Mouse (Mus musculus) CH12.LX (cell line): ENCODE measurements around the gene Gm4131. TPM values are rescaled to one million over a fixed set of nuclear protein-coding genes. Genes with fewer than 3 reads are reported as not detected.

Source experiments
- DNase-seq: peaks from one replicate; pipeline ENCODE4 v3.0.0-alpha.2; 2013; ENCODE audit errors: extremely low read depth
- H3K27ac ChIP-seq: 2 replicates; pipeline ENCODE4 v1.5.1; 2012; ENCODE audit warnings: low read depth, mild to moderate bottlenecking, control low read depth, moderate library complexity; ENCODE audit not compliant: insufficient read depth
- H3K27me3 ChIP-seq: replicated peaks from 2 replicates; pipeline ENCODE3; 2012; ENCODE audit warnings: inconsistent platforms
- H3K36me3 ChIP-seq, 2 experiments: replicated peaks in 1 of 2; 2 replicates each; pipeline versions ENCODE3 to v1.6.1; 2012; ENCODE audit warnings: inconsistent platforms in 1 of 2, low read length in 1 of 2, mild to moderate bottlenecking in 1 of 2, mixed read lengths in 1 of 2, moderate library complexity in 1 of 2; ENCODE audit not compliant: control insufficient read depth in 1 of 2, insufficient read depth in 1 of 2
- H3K4me1 ChIP-seq, 2 experiments: 2 replicates each; pipeline ENCODE4 v1.6.1; 2012; ENCODE audit warnings: inconsistent platforms in 1 of 2, moderate library complexity in 1 of 2; ENCODE audit not compliant: insufficient read depth in 2 of 2, control insufficient read depth in 1 of 2
- H3K4me2 ChIP-seq: 2 replicates; pipeline ENCODE4 v1.6.1; 2012; ENCODE audit warnings: low read depth, mild to moderate bottlenecking, control low read depth; ENCODE audit not compliant: poor library complexity, insufficient read depth, severe bottlenecking
- H3K4me3 ChIP-seq, 3 experiments: fragments of 150-350 bp in 1 of 3; sonication (generic) in 1 of 3; replicated peaks in 1 of 3; 2 replicates each; pipeline versions ENCODE3 to v1.5.1; 2011 to 2012; ENCODE audit warnings: low read depth in 2 of 3, low read length in 2 of 3, mild to moderate bottlenecking in 2 of 3, moderate library complexity in 2 of 3, control low read depth in 1 of 3, improper control_type of control experiment in 1 of 3, inconsistent platforms in 1 of 3, mixed read lengths in 1 of 3; ENCODE audit not compliant: poor library complexity in 1 of 3
- H3K79me2 ChIP-seq: replicated peaks from 2 replicates; pipeline ENCODE4 v1.6.1; 2012; ENCODE audit warnings: mild to moderate bottlenecking, moderate library complexity; ENCODE audit not compliant: control insufficient read depth, poor library complexity, insufficient read depth, severe bottlenecking; ENCODE audit errors: extremely low read depth
- H3K9ac ChIP-seq: 2 replicates; pipeline ENCODE4 v1.6.1; 2012; ENCODE audit warnings: low read depth, mild to moderate bottlenecking, control low read depth, moderate library complexity; ENCODE audit not compliant: insufficient read depth
- H3K9me3 ChIP-seq: replicated peaks from 2 replicates; pipeline ENCODE3; 2012; ENCODE audit warnings: low read length, inconsistent platforms, mixed read lengths
- BHLHE40 ChIP-seq: IDR thresholded peaks from 2 replicates; pipeline ENCODE4 v1.6.1; 2011; ENCODE audit warnings: mild to moderate bottlenecking, low read depth, low read length, improper control_type of control experiment
- EP300 ChIP-seq: IDR thresholded peaks from 2 replicates; pipeline ENCODE4 v1.6.1; 2011; ENCODE audit warnings: low read length, improper control_type of control experiment
- ETS1 ChIP-seq: conservative IDR thresholded peaks from 2 replicates; pipeline ENCODE4 v1.6.1; 2012; ENCODE audit warnings: low read depth, mild to moderate bottlenecking, inconsistent platforms, low read length, improper control_type of control experiment, moderate library complexity
- GABPA ChIP-seq: IDR thresholded peaks from 2 replicates; pipeline ENCODE4 v1.6.1; 2012; ENCODE audit warnings: low read depth, low read length, improper control_type of control experiment, inconsistent platforms; ENCODE audit not compliant: insufficient replicate concordance
- JUN ChIP-seq: IDR thresholded peaks from 2 replicates; pipeline ENCODE4 v1.6.1; 2011; ENCODE audit warnings: low read depth, mild to moderate bottlenecking, low read length, improper control_type of control experiment, moderate library complexity; ENCODE audit not compliant: insufficient read depth
- KAT2A ChIP-seq: IDR thresholded peaks from 2 replicates; pipeline ENCODE4 v1.6.1; 2012; ENCODE audit warnings: low read length, improper control_type of control experiment, inconsistent platforms; ENCODE audit not compliant: insufficient replicate concordance
- MAFK ChIP-seq: IDR thresholded peaks from 2 replicates; pipeline ENCODE4 v1.6.1; 2011; ENCODE audit warnings: low read length, improper control_type of control experiment; ENCODE audit not compliant: insufficient replicate concordance
- MAZ ChIP-seq: IDR thresholded peaks from 2 replicates; pipeline ENCODE4 v1.6.1; 2012; ENCODE audit warnings: low read depth, mild to moderate bottlenecking, inconsistent platforms, low read length, improper control_type of control experiment, moderate library complexity
- MYC ChIP-seq: IDR thresholded peaks from 2 replicates; pipeline ENCODE4 v1.6.1; 2011; ENCODE audit warnings: low read depth, mild to moderate bottlenecking, improper control_type of control experiment, low read length
- NELFE ChIP-seq: IDR thresholded peaks from 2 replicates; pipeline ENCODE4 v1.6.1; 2011; ENCODE audit warnings: low read depth, low read length, improper control_type of control experiment
- NRF1 ChIP-seq: IDR thresholded peaks from 2 replicates; pipeline ENCODE4 v1.6.1; 2014; ENCODE audit warnings: low read depth, mild to moderate bottlenecking, inconsistent platforms, low read length, improper control_type of control experiment, moderate library complexity
- PAX5 ChIP-seq: IDR thresholded peaks from 2 replicates; pipeline ENCODE4 v1.6.1; 2012; ENCODE audit warnings: low read length, inconsistent platforms, mixed read lengths
- POLR2A ChIP-seq: IDR thresholded peaks from 2 replicates; pipeline ENCODE4 v1.6.1; 2011; ENCODE audit warnings: low read depth, mild to moderate bottlenecking, improper control_type of control experiment, low read length
- POLR2AphosphoS2 ChIP-seq: IDR thresholded peaks from 2 replicates; pipeline ENCODE4 v1.6.1; 2011; ENCODE audit warnings: low read depth, low read length, improper control_type of control experiment
- SIN3A ChIP-seq: IDR thresholded peaks from 2 replicates; pipeline ENCODE4 v1.6.1; 2012; ENCODE audit warnings: low read length, improper control_type of control experiment, inconsistent platforms
- SMC3 ChIP-seq: IDR thresholded peaks from 2 replicates; pipeline ENCODE4 v1.6.1; 2011; ENCODE audit warnings: low read depth, low read length, improper control_type of control experiment
- TBP ChIP-seq: conservative IDR thresholded peaks from 2 replicates; pipeline ENCODE4 v1.6.1; 2011; ENCODE audit warnings: low read depth, low read length, improper control_type of control experiment
- UBTF ChIP-seq: IDR thresholded peaks from 2 replicates; pipeline ENCODE4 v1.6.1; 2012; ENCODE audit warnings: low read depth, mild to moderate bottlenecking, inconsistent platforms, low read length, improper control_type of control experiment, moderate library complexity
- USF2 ChIP-seq: conservative IDR thresholded peaks from 2 replicates; pipeline ENCODE4 v1.6.1; 2011; ENCODE audit warnings: low read depth, low read length, improper control_type of control experiment
- ZC3H11A ChIP-seq: IDR thresholded peaks from 2 replicates; pipeline ENCODE4 v1.6.1; 2012; ENCODE audit warnings: low read depth, mild to moderate bottlenecking, inconsistent platforms, low read length, improper control_type of control experiment
- ZKSCAN1 ChIP-seq: IDR thresholded peaks from 2 replicates; pipeline ENCODE4 v1.6.1; 2012; ENCODE audit warnings: low read depth, inconsistent platforms, low read length, improper control_type of control experiment, borderline replicate concordance
- ZMIZ1 ChIP-seq: IDR thresholded peaks from 2 replicates; pipeline ENCODE4 v1.6.1; 2012; ENCODE audit warnings: low read depth, mild to moderate bottlenecking, inconsistent platforms, low read length, improper control_type of control experiment
- dilution Hi-C: fragments of 300-500 bp; cut with MboI; formaldehyde crosslinking; loops from 2 replicates; pipeline ENCODE4 v1.14.3; 2020; ENCODE audit warnings: low sequenced_read_pairs; ENCODE audit not compliant: extremely low pct_unique_long_range_greater_than_20kb, extremely low pct_ligation_motif_present
- in situ Hi-C: fragments of 300-500 bp; cut with MboI; formaldehyde crosslinking; loops from 3 replicates; pipeline ENCODE4 v1.14.3; 2019; ENCODE audit warnings: low sequenced_read_pairs, low pct_ligation_motif_present, low pct_unique_long_range_greater_than_20kb, mixed read lengths
- polyA plus RNA-seq: library from polyadenylated mRNA; unstranded; fragments of >175 nt; gene quantifications from 2 replicates; pipeline ENCODE4 v1.2.1, GENCODE M21; 2012; ENCODE audit warnings: low read depth; ENCODE audit not compliant: insufficient read length
- total RNA-seq, 2 experiments: library from RNA; depleted of rRNA; stranded (reverse); fragments of 300-350 nt in 1 of 2; fragments of >200 nt in 1 of 2; gene quantifications; 2 replicates each; pipeline ENCODE4 v1.2.3; 2012 to 2014

Gm4131 gene
- total and polyA plus RNA-seq, 3 experiments, result not detected

DNA sequence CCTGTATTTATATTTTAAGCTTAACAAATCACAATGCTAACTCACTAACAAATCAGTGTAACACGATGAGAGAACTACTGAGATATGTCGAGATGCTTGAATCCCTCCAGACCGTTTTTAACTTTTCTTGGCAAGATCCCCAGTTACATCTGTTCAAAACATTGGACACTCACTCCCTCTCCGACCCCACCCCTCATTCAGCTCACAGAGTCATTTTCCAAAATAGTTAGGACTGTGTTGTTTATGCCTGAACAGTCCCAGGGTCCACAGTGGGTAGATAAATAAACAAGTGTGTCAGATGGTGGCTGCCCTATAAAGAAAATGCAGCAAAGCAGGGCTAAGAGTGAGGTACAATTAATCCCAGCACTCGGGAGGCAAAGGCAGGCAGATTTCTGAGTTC lies 29.7 kb downstream of the Gm4131 start:
- Histone ChIP-seq H3K27ac (no peak overlapping the region), H3K4me3 (no peak overlapping the region), H3K36me3 (no peaks in the 10 kb centered on the region), H3K4me1 (no peaks in the 10 kb centered on the region), H3K9me3 (no peaks in the 10 kb centered on the region), H3K4me2 (no peak overlapping the region), H3K79me2 (no peaks in the 10 kb centered on the region), H3K27me3 (no peaks in the 10 kb centered on the region), H3K9ac (no peak overlapping the region)
- dilution Hi-C loops (no loop called here), in situ Hi-C loops (no loop called here)
- TF ChIP-seq SIN3A, result no peak
- TF ChIP-seq POLR2AphosphoS2, result no peak
- no peak for TF ChIP-seq BHLHE40
- TF ChIP-seq PAX5, result no peak
- no peak for TF ChIP-seq MYC
- TF ChIP-seq JUN, result no peak
- no peak for TF ChIP-seq POLR2A
- no peak for TF ChIP-seq ZC3H11A
- TF ChIP-seq ETS1, result no peak
- TF ChIP-seq EP300, result no peak
- TF ChIP-seq NELFE, result no peak
- no peak for TF ChIP-seq KAT2A
- TF ChIP-seq USF2, result no peak
- DNase-seq, result no peak

DNA sequence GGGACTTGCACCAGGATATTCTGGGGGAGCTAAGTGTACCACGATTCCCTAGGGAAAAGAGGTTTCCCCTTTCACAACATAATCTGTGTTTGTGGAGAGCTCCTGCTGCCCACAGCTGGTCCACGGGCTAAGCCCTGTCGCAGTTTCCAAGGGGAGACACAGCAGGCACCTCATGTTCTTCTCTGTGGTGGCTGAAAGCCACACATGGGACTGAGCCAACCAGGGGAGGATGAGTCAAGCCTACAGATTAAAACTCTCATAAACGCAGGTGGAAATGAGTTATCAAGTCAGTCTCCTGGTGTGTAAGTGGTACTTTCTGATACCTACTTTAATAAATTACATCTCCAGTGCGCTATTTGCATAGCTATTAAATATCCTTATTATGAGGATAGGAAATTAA lies 30.6 kb downstream of the Gm4131 start:
- no peaks in the 10 kb centered on the region for H3K79me2 ChIP-seq
- no peaks in the 10 kb centered on the region for H3K27me3 ChIP-seq
- DNase-seq, result no peak
- H3K9ac ChIP-seq, result no peak overlapping the region
- TF ChIP-seq TBP, result no peak
- no peak for TF ChIP-seq SMC3
- TF ChIP-seq MAFK, result no peak
- no peak for TF ChIP-seq ZKSCAN1
- TF ChIP-seq ZMIZ1, result no peak
- TF ChIP-seq SIN3A, result no peak
- TF ChIP-seq MAZ, result no peak
- no peak for TF ChIP-seq PAX5
- no peak for TF ChIP-seq JUN
- no peak for TF ChIP-seq UBTF
- TF ChIP-seq GABPA, result no peak
- TF ChIP-seq NRF1, result no peak
- no peak for TF ChIP-seq ETS1
- H3K4me3 ChIP-seq, result no peak overlapping the region
- dilution Hi-C loops (no loop called here), in situ Hi-C loops (no loop called here)
- H3K36me3 ChIP-seq, result no peaks in the 10 kb centered on the region
- no peak overlapping the region for H3K4me2 ChIP-seq
- no peak overlapping the region for H3K27ac ChIP-seq
- H3K4me1 ChIP-seq, result no peaks in the 10 kb centered on the region
- no peaks in the 10 kb centered on the region for H3K9me3 ChIP-seq
